Comparison of ENCODE assay signal across 28 mouse cellular contexts in the genomic region with DNA sequence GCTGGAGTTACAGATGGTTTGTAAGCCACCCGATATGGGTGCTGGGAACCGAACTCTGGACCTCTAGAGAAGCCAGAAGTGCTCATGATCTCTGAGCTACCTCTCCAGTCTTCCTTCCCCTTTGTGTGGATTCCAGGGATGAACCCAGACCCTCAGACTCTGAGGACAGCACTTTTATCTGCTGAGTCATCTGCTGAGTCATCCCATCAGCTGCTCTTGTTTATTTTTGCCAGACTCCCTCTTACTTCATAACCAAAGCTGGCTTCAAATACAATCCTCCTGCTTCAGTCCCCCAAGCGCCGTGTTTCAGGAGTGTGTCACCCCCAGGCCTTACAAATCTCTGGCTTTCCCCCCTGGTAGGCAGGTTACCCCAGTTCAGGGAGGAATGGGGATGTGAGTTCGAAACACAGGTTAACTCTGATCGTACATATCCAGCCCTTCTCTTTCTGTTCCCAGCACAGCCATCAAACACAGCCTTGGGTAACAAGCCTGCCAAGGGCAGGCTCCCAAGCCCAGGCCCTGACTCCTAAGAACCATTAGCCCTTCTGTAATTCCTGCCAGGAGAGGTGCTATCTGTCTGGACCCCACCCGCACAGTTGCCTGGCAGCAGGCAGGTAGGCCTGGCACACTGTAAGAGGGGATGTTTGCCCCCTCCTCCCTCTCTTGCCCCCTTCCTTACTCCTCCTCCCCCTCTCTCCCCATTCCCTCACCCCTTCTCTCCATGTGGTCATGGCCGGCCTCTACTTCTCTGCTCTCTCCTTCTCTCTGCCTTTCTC. TPM values are rescaled to one million over a fixed set of nuclear protein-coding genes. Genes with fewer than 3 reads are reported as not detected.
A peak's percentile ranks its signal among the peaks of the same experiment; 100 is the strongest.
DNase-seq lines count a peak whose midpoint lies in the region; ATAC-seq and TF ChIP-seq lines count a peak whose summit lies in the region.
"Had no signal": no experiment of that assay in that cellular context is flagged by ENCODE, and none has a peak within 500 bp of the region (broad histone marks: within the 10 kb centered on the region; RNA-seq: fewer than 3 reads in every experiment).

No protein-coding gene starts in this region.

- peak overlapping the region; percentile 45 for H3K27ac ChIP-seq in ES-Bruce4 (ENCODE audit: insufficient read depth, low read length)
- H3K27ac ChIP-seq in liver, embryonic 16.5 days (ENCODE audit: low read length) = no peak overlapping the region
- H3K27ac ChIP-seq: embryonic facial prominence, embryonic 12.5 days; heart, embryonic 13.5 days; hindbrain, embryonic 14.5 days; intestine, embryonic 15.5 days; kidney, embryonic 15.5 days; midbrain, embryonic 12.5 days; neural tube, embryonic 12.5 days had no signal

- ATAC-seq in liver, embryonic 16.5 days (ENCODE audit: low read depth) = peak; percentile 62
- ATAC-seq: forebrain, embryonic 16.5 days; intestine, embryonic 15.5 days had no signal

- no peak overlapping the region for H3K4me2 ChIP-seq in liver, embryonic 16.5 days (ENCODE audit: low read depth, low read length)
- H3K4me2 ChIP-seq: embryonic facial prominence, embryonic 12.5 days; heart, embryonic 13.5 days; hindbrain, embryonic 14.5 days; intestine, embryonic 15.5 days; kidney, embryonic 15.5 days; midbrain, embryonic 12.5 days; neural tube, embryonic 12.5 days had no signal

- WGBS in liver, embryonic 16.5 days (ENCODE audit: insufficient replicate concordance) = 80% methylated on average over 8 of the region's 8 CpGs

- H3K36me3 ChIP-seq in ES-Bruce4 (ENCODE audit: control insufficient read depth, insufficient read depth, low read length, poor library complexity, severe bottlenecking) = no peaks in the 10 kb centered on the region
- H3K36me3 ChIP-seq in liver, embryonic 16.5 days (ENCODE audit: control insufficient read depth, insufficient read depth) = no peaks in the 10 kb centered on the region
- H3K36me3 ChIP-seq: embryonic facial prominence, embryonic 12.5 days; heart, embryonic 13.5 days; intestine, embryonic 15.5 days; kidney, embryonic 15.5 days; midbrain, embryonic 12.5 days; neural tube, embryonic 12.5 days had no signal

- H3K9ac ChIP-seq in ES-Bruce4 (ENCODE audit: low read depth, poor library complexity, severe bottlenecking) = no peak overlapping the region
- no peak overlapping the region for H3K9ac ChIP-seq in liver, embryonic 16.5 days (ENCODE audit: low read depth, low read length)
- H3K9ac ChIP-seq: embryonic facial prominence, embryonic 12.5 days; heart, embryonic 13.5 days; hindbrain, embryonic 14.5 days; intestine, embryonic 15.5 days; kidney, embryonic 15.5 days; midbrain, embryonic 12.5 days; neural tube, embryonic 12.5 days had no signal

- H3K4me3 ChIP-seq in ES-Bruce4 (ENCODE audit: low read depth, low read length) = no peak overlapping the region
- no peak overlapping the region for H3K4me3 ChIP-seq in liver, embryonic 16.5 days (ENCODE audit: low read depth, low read length)
- H3K4me3 ChIP-seq: embryonic facial prominence, embryonic 12.5 days; heart, embryonic 13.5 days; intestine, embryonic 15.5 days; kidney, embryonic 15.5 days; midbrain, embryonic 12.5 days; neural tube, embryonic 12.5 days had no signal

- H3K27me3 ChIP-seq in ES-Bruce4 (ENCODE audit: control insufficient read depth, insufficient read depth, low read length, poor library complexity, severe bottlenecking) = no peaks in the 10 kb centered on the region
- no peaks in the 10 kb centered on the region for H3K27me3 ChIP-seq in liver, embryonic 16.5 days (ENCODE audit: control insufficient read depth, insufficient read depth, low read depth, low read length)
- H3K27me3 ChIP-seq: embryonic facial prominence, embryonic 12.5 days; heart, embryonic 13.5 days; intestine, embryonic 15.5 days; kidney, embryonic 15.5 days; midbrain, embryonic 12.5 days; neural tube, embryonic 12.5 days had no signal

- H3K9me3 ChIP-seq in ES-Bruce4 (replicated peaks; ENCODE audit: control insufficient read depth, insufficient read depth, low read length, poor library complexity, severe bottlenecking) = no peaks in the 10 kb centered on the region
- no peaks in the 10 kb centered on the region for H3K9me3 ChIP-seq in liver, embryonic 16.5 days (replicated peaks; ENCODE audit: control insufficient read depth, low read length)
- H3K9me3 ChIP-seq: embryonic facial prominence, embryonic 12.5 days; heart, embryonic 13.5 days; intestine, embryonic 15.5 days; kidney, embryonic 15.5 days; midbrain, embryonic 12.5 days; neural tube, embryonic 12.5 days had no signal

- TF ChIP-seq EP300 in ES-Bruce4 (IDR thresholded peaks at IDR 0.05; ENCODE audit: insufficient read depth, low read depth, low read length) = 0 out of 2 replicates have a peak, but pooled peaks have one; percentile 2

- peaks cover 5% of the 10 kb centered on the region for H3K4me1 ChIP-seq in ES-Bruce4 (ENCODE audit: control insufficient read depth, insufficient read depth, low read length)
- H3K4me1 ChIP-seq in liver, embryonic 16.5 days (ENCODE audit: control insufficient read depth, low read depth, low read length) = peaks cover 3% of the 10 kb centered on the region
- H3K4me1 ChIP-seq: heart, embryonic 13.5 days; midbrain, embryonic 12.5 days; neural tube, embryonic 12.5 days had no signal

- peak; percentile 54 to 61 for DNase-seq in adrenal gland, postnatal 36 days
- no peak for DNase-seq in adrenal gland, postnatal 10 days
- DNase-seq in brain, adult 2 months (ENCODE audit: low read depth, low spot score) = peak; percentile 55
- DNase-seq in layer of hippocampus, adult 11-12 months (ENCODE audit: low spot score) = no peak
- no peak for DNase-seq in gastrocnemius, postnatal 4 days (ENCODE audit: low spot score in 2 of 2)
- DNase-seq: cerebellum, adult 9-11 months; gastrocnemius, postnatal 36 days; layer of hippocampus, postnatal 36 days; lung, postnatal 10 days; right cerebral cortex, postnatal 4 days; thymus, adult 2 months had no signal

- no peak for TF ChIP-seq CTCF in ES-Bruce4 (IDR thresholded peaks at IDR 0.05; ENCODE audit: low read depth, low read length)

- no peak for TF ChIP-seq POLR2A in ES-Bruce4 (IDR thresholded peaks at IDR 0.05; ENCODE audit: insufficient read depth, low read length)

RNA-seq across cellular contexts. Expression of a gene that starts 1.8 kb away (rescaled TPM):
- total RNA-seq in adrenal gland, postnatal 36 days (2021) = 1 to 10 TPM; 2.3 to 3.3 TPM
- total RNA-seq in adrenal gland, postnatal 10 days (2021) = 1 to 10 TPM; 1.9 to 2.3 TPM
- polyA plus RNA-seq in ES-Bruce4 (2011; ENCODE audit: insufficient read depth, insufficient read length, low read depth, missing spikeins) = 6.3 and 9.5 TPM in 2 replicates
- polyA plus RNA-seq in liver, embryonic 16.5 days (2015; fragmentation: Nextera tagmentation; extraction: Ambion mirVana) = 1.5 and 1.7 TPM in 2 replicates
- 1 to 10 TPM; 1.3 to 1.6 TPM for total RNA-seq in gastrocnemius, postnatal 4 days (2021)

RNA-seq across cellular contexts. Expression of a gene that starts 3.8 kb away (rescaled TPM):
- not detected for total RNA-seq in adrenal gland, postnatal 36 days (2021)
- under 1 TPM in 1 of 2 experiments, not detected in 1; 0.30 TPM for total RNA-seq in adrenal gland, postnatal 10 days (2021)
- polyA plus RNA-seq in ES-Bruce4 (2011; ENCODE audit: insufficient read depth, insufficient read length, low read depth, missing spikeins) = 2.0 and 2.4 TPM in 2 replicates
- polyA plus RNA-seq in liver, embryonic 16.5 days (2015; fragmentation: Nextera tagmentation; extraction: Ambion mirVana) = 0.06 TPM in 1 of 2 replicates, not detected in the other
- not detected for total RNA-seq in gastrocnemius, postnatal 4 days (2021)
- total RNA-seq: gastrocnemius, postnatal 36 days; heart, postnatal 25 days; layer of hippocampus, postnatal 36 days; left cerebral cortex, postnatal 36 days; liver, adult 2 months had no signal
- polyA plus RNA-seq: C2C12; cortical plate, adult 2 months; forebrain, embryonic 16.5 days; hindbrain, embryonic 14.5 days; large intestine, adult 2 months; liver, adult 2 months; midbrain, embryonic 12.5 days; neural tube, embryonic 12.5 days; urinary bladder, adult 2 months had no signal

RNA-seq across cellular contexts. Expression of a gene that starts 18.5 kb away (rescaled TPM):
- total RNA-seq in adrenal gland, postnatal 36 days (2021) = 10 to 100 TPM; 13.3 to 17.1 TPM
- total RNA-seq in adrenal gland, postnatal 10 days (2021) = 10 to 100 TPM; 16.6 to 19.2 TPM
- 23.7 and 25.0 TPM in 2 replicates for polyA plus RNA-seq in ES-Bruce4 (2011; ENCODE audit: insufficient read depth, insufficient read length, low read depth, missing spikeins)
- 6.0 and 6.5 TPM in 2 replicates for polyA plus RNA-seq in liver, embryonic 16.5 days (2015; fragmentation: Nextera tagmentation; extraction: Ambion mirVana)
- total RNA-seq in gastrocnemius, postnatal 4 days (2021) = 10 to 100 TPM; 12.9 to 14.4 TPM

RNA-seq across cellular contexts. Expression of a gene that starts 41.7 kb away (rescaled TPM):
- total RNA-seq in adrenal gland, postnatal 36 days (2021) = 100 to 1,000 TPM; 499 to 690 TPM
- total RNA-seq in adrenal gland, postnatal 10 days (2021) = 100 to 1,000 TPM; 413 to 414 TPM
- polyA plus RNA-seq in ES-Bruce4 (2011; ENCODE audit: insufficient read depth, insufficient read length, low read depth, missing spikeins) = 372 TPM in 2 replicates
- 59.2 and 60.1 TPM in 2 replicates for polyA plus RNA-seq in liver, embryonic 16.5 days (2015; fragmentation: Nextera tagmentation; extraction: Ambion mirVana)
- total RNA-seq in gastrocnemius, postnatal 4 days (2021) = 100 to 1,000 TPM; 340 to 349 TPM

Comparison
In these comparisons a context has a peak if more than half of its experiments do, and no peak if none do; other contexts are left out.
1. DNase-seq: peak in adrenal gland, postnatal 36 days (2 of 2) and brain, adult 2 months (single experiment); none in adrenal gland, postnatal 10 days (single experiment), layer of hippocampus, adult 11-12 months (single experiment) and gastrocnemius, postnatal 4 days (0 of 2).